Mouse (Mus musculus): ENCODE measurements around the gene Garem2.

GRCm38 (mm10) chr5:30058216-30058731 is 46.7 kb upstream of the Garem2 start:
- TF ChIP-seq GATA1 (IDR thresholded peaks at IDR 0.05; ENCODE audit: low read length), result no peak
- no peak for TF ChIP-seq TAL1 (IDR thresholded peaks at IDR 0.05; ENCODE audit: low read length)
